Mouse (Mus musculus): Measurements from ENCODE around the gene Nanos1.
A peak's percentile ranks its signal among the peaks of the same experiment; 100 is the strongest.

GRCm38 (mm10) chr19:60756192-60757098 is 658 bp downstream of the Nanos1 start:
- TF ChIP-seq CTCF (IDR thresholded peaks at IDR 0.05; ENCODE audit: borderline replicate concordance, extremely low read depth, insufficient read depth, insufficient read length) (no peak), POLR2A (IDR thresholded peaks at IDR 0.05; ENCODE audit: borderline replicate concordance, extremely low read depth, insufficient read depth, insufficient read length, poor library complexity, severe bottlenecking) (0 out of 2 replicates have a peak, but pooled peaks have one; percentile 5)

Measured in brain, embryonic 14.5 days (tissue).